Mouse (Mus musculus) cerebellum, postnatal 25 days (tissue): ENCODE measurements around the gene Ccdc82.

Experiments
- DNase-seq, 2 experiments: peaks; one replicate each; pipeline ENCODE4 v3.0.0; 2021; ENCODE audit warnings: mixed read lengths in 2 of 2

Ccdc82 gene

GRCm38 (mm10) chr9:13300041-13300441 is 53.3 kb downstream of the Ccdc82 start:
- peak; percentile 42 to 52 for DNase-seq

DNA sequence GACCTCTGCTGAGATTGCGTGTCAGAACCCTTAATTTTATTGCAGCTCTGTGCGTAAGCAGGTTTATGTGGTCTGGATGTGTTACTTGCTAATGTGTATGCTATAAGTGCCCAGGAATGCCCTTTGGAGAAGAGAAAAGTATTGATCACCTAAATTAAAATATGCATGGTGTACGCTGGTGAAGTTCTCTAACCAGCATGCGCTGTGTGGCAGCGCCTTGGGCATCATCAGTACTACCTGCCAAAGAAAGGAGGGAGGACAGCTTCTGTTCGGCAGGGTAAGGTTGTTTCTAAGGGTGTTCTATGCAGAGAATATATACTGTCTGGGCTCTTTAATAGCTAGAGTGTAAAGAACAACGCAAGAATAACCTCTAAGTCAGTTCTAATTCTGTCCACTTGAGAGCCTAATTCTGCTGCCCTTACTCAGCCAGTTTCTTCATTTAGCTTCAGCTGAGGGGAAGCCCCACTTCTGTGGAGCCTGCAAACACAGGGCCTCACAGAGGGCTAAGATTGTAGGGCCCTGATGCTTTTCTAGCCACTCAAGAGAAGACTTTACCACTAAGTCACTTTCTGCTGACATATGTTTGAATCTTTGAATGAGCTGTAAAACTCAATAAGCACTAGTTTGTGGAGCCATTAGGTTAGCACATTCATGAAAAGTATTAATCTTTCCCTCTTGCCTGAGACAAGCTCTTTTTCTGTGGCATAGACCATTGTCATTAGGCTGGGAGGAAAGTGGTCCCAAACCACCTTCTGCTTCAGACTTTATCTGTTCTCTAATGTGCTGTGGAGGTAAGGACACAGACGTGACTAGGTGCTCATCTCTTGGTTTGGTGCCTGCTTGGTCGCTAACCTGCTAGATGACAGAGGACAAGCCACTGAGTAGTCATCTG is 54.4 kb downstream of the Ccdc82 start:
- DNase-seq, result no peak

DNA sequence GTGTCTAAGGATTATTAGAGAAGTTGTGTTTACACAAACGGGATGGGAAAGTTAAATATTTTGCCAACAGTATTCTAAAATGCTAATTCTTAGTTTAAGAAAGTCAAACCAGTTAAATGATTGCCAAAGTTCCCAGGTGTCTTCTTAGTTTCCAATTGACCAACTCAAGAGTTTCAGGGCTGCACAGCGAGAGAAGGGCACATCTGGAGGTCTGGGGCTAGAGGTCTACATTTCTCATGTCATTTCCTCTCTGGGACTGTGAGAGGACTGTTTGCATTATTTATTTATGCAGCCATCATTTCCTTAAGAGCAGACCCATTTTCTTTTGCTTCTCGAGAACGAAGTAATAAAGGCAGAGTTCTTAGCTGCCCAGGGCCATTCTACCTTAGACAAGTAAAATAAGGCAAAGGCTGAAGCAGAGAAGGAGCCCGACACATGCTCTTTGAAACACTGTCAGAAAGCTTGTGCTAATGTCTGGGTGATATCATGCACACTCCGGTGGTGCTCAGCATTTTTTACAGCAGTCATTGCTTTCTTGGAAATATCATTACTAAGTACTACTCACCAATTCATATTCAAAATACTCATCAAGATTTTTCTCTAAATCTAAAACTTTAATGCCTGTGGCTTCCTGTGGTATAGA is 55.5 kb downstream of the Ccdc82 start:
- no peak for DNase-seq

DNA sequence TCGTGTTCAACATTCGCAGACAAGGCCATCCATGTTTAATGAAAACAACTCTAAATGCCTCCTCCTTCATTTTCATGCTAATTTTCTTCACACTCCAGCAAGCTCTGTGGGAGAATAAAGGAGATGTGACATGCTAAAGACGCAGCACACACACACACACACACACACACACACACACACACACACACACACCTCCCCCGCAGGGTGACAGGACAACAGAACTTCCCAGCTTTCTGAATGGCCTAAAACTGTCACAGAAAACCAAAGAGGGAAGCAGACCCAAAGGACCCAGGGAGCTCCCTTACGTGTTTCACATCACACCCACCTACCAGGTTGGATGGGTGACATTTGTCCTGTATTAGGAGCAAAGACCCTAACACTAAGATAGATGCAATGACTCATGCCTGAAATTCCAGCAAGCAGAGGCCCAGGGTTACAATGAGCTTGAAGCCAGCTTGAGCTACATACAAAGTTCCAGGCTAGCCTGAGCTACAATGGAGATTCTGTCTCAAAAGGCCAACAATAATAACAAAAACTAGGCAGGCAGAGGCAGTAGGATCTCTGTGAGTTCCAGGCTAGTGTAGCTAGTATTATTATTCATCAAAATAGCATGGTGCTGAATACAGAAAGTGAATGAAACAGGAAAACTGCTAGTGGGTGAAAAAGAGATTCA is 56.5 kb downstream of the Ccdc82 start:
- DNase-seq, result no peak

DNA sequence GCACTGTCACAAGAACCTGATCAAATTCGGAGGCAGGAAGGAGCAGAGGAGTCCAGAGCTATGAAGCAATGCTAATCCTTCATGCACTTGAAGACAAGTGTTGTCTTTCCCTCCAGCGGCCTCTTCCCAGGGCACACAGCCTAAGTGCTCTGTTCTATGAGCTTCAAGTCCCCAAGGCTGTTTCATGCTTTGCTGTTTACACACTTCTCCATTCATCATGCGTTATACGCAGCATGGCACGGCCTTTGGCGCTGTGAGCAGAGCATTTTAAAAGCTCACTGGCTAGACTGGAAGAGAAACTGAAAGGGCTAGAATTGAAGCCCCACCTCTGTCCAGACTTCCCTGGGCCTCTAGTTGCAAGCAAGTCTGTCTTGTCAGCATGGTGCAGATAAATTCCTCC is 57.2 kb downstream of the Ccdc82 start:
- no peak for DNase-seq

DNA sequence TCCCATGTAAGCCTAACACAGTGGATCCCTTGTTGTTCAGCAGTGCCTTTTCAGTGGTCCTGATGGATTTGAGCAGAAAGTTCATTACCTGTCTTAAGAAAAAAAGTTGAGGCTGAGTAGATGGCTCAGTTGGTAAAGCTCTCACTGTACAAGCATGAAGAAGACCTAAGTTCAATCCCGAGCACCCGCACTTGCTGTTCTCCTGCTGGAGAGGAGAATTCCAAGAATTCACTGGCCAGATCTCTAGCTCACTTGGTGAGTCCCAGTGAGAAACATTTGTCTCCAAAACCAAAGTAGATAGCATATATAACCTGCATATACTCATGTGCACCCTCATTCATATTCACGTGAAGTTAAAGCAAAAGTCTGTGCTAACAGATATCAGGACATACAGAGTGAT is 59.7 kb downstream of the Ccdc82 start:
- no peak for DNase-seq

- no peak for DNase-seq
Measured at GRCm38 (mm10) chr9:13307226-13307625, 60.5 kb downstream of the Ccdc82 start.

GRCm38 (mm10) chr9:13308718-13309117 is 62.0 kb downstream of the Ccdc82 start:
- no peak for DNase-seq

DNA sequence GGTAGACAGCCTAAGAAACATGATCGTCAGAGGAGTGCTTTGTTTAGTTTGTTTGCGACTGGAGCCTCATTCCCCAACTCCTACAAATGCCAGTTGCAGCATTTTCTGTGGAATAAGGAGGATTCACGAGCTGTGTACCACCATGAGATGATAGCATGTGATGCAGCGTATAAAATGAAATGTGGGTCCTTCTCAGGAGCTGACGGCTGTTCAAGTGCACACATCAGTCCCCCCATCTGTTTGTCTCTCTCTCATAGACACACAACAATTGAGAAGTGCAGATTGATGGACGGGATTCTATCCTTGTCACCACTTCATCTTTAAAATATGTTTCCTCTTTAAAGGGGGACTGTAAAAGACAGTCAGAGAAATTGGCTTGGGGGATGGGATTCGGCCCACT is 63.1 kb downstream of the Ccdc82 start:
- DNase-seq, result no peak

DNA sequence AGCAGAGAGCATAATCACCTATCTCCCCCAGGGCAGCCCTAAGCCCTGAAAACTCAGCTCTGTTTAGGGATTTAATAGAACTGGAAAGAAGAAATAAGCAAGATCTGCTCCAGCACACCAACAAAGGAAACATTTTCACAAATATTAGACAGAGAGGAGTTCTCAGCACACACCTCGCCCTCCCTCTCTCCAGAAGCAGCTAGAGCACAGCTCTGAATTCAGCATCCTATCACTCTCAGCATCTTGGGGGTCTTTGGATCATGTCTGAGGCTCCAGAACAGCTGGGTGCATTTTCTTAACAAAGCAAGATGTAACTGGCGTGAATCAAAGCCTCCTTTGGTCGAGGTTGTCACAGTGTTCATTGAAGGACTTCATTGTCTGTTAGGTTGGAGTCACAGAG is 63.5 kb downstream of the Ccdc82 start:
- DNase-seq, result no peak

DNA sequence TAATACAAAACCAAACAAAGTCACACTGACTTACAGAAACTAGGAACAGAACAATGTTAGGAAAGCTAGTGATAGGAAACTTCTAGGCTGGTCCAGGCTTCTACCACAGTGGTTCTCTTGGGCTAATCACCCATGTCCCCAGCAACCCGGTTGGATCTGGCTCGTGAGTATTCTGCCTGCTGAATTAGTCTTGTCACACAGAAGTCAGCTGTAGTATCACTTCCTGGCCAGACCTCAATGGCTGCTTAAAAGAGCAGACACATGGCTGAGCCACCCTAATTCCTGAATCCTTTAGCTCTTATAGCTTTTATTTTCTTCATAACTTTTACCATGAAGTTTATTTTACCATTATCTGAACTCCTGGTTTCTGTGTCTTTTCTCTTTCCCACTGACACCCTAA is 64.3 kb downstream of the Ccdc82 start:
- DNase-seq, result no peak

- no peak for DNase-seq
Measured at GRCm38 (mm10) chr9:13313923-13314322, 67.2 kb downstream of the Ccdc82 start.

- DNase-seq, result peak in 1 of 2 experiments; percentile 29
Measured at GRCm38 (mm10) chr9:13314577-13315004, 67.8 kb downstream of the Ccdc82 start.

- DNase-seq, result no peak
Measured at GRCm38 (mm10) chr9:13315393-13315792, 68.6 kb downstream of the Ccdc82 start.

- DNase-seq, result no peak
Measured at GRCm38 (mm10) chr9:13319566-13319965, 72.8 kb downstream of the Ccdc82 start.

DNA sequence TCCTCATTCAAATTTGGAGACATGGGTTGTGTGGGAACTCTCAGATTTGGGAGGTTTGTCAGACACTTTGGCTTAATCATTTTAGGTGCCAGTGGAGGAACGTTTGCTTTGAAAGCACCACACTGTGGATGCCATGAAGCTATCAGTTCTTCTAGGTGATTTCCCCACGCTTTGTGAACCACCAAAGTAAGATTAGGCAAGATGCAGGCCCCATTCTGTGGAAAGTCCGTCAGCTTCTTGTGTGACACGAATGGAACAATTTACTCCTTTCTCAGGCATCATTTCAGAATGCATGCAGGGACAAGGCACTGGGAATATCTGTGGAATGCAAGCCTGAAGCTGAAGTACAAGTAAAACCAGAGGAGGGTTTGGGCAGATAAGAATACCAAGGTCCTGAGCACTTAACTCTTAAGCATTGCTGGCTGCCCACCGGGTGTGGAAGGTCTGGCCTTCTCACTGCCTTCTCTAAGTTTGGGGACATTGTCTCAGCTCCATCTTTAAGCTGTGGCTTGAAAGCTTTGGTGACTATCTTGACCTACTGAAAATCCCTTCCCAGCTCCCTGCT is 74.1 kb downstream of the Ccdc82 start:
- DNase-seq, result no peak

DNA sequence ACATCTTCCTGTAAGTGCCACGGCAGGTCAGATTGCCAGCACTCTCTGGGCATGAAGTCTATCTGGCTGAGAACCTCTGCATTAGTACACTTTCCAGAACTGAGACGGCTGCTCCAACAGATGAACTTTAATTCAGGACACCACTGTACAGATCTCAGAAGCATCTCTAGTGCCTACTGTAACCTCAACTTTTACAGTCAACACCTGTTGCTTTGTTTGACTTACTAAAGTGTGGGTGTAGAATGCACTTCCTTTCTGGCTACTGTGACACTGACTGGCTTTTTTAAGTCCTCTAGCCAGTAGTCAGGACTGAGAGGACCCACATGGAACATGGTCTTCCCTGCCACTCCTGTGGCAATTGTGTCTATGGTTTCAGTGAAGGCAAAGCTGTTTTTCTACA is 76.3 kb downstream of the Ccdc82 start:
- no peak for DNase-seq

DNA sequence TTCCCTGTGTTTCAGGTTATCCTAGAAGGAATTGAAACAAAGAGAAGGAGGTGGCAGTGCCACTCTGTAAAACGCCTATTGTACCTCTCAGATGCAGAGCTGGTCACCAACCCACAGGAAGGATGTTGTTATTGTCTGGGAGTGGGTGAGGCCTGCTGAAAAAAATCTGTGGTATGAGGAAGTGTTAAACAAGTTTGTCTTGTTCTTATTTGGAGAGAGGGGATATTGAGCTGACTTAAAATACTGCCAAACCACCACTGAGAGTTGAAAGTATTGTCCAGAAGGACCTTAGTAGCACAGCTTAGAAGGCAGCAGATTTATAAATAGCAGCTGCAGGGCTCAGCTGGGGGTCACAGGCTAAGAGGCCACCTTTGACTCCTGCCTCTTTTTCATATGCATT is 76.9 kb downstream of the Ccdc82 start:
- DNase-seq, result no peak
